Mouse (Mus musculus) cerebral cortex, adult 2 months (tissue): ENCODE results near the gene Cdon.

Source experiments
- WGBS: fragments of 180-500 bp; shearing (Covaris S2); methylation state at CpG from one replicate; pipeline ENCODE4 v1.1.7; 2018; 5-methylcytosine and 5-hydroxymethylcytosine counted together

Gene Cdon

GRCm38 (mm10) chr9:35435565-35435964 lies 14.6 kb downstream of the Cdon start:
- WGBS = 66% methylated on average over 9 of the region's 9 CpGs

GRCm38 (mm10) chr9:35438286-35439061 lies 17.5 kb downstream of the Cdon start:
- 67% methylated on average over 8 of the region's 8 CpGs for WGBS

GRCm38 (mm10) chr9:35439062-35439442 lies 18.1 kb downstream of the Cdon start:
- WGBS = 51% methylated on average over 6 of the region's 6 CpGs

- WGBS = 76% methylated on average over 5 of the region's 5 CpGs
These were observed 21.5 kb downstream of the Cdon start for GRCm38 (mm10) chr9:35442476-35442875.

GRCm38 (mm10) chr9:35443618-35444511 lies 22.9 kb downstream of the Cdon start:
- 82% methylated on average over 13 of the region's 13 CpGs for WGBS

GRCm38 (mm10) chr9:35444512-35444886 lies 23.6 kb downstream of the Cdon start:
- 75% methylated on average over 8 of the region's 8 CpGs for WGBS

GRCm38 (mm10) chr9:35446916-35447315 lies 26.0 kb downstream of the Cdon start:
- WGBS = 74% methylated on average over 4 of the region's 4 CpGs

GRCm38 (mm10) chr9:35453311-35453710 lies 32.4 kb downstream of the Cdon start:
- WGBS = 43% methylated on average over 6 of the region's 6 CpGs

GRCm38 (mm10) chr9:35459594-35459993 lies 38.7 kb downstream of the Cdon start:
- WGBS = 80% methylated on average over 8 of the region's 8 CpGs

- WGBS = 69% methylated on average over 8 of the region's 8 CpGs
These were observed 46.4 kb downstream of the Cdon start for GRCm38 (mm10) chr9:35467264-35467817.

GRCm38 (mm10) chr9:35474104-35474724 lies 53.3 kb downstream of the Cdon start:
- WGBS = 72% methylated on average over 10 of the region's 10 CpGs

- 87% methylated on average over 7 of the region's 7 CpGs for WGBS
These were observed 54.5 kb downstream of the Cdon start for GRCm38 (mm10) chr9:35475394-35475793.

GRCm38 (mm10) chr9:35479456-35479855 lies 58.5 kb downstream of the Cdon start:
- WGBS = 60% methylated on average over 6 of the region's 6 CpGs

GRCm38 (mm10) chr9:35482014-35482898 lies 61.3 kb downstream of the Cdon start:
- 57% methylated on average over 13 of the region's 13 CpGs for WGBS

GRCm38 (mm10) chr9:35483949-35484348 lies 63.0 kb downstream of the Cdon start:
- WGBS = 91% methylated on average over 3 of the region's 3 CpGs

GRCm38 (mm10) chr9:35486616-35487015 lies 65.7 kb downstream of the Cdon start:
- 88% methylated on average over 13 of the region's 13 CpGs for WGBS

GRCm38 (mm10) chr9:35488496-35488895 lies 67.6 kb downstream of the Cdon start:
- WGBS = 52% methylated on average over 4 of the region's 4 CpGs

- WGBS = 83% methylated on average over 11 of the region's 11 CpGs
These were observed 70.4 kb downstream of the Cdon start for GRCm38 (mm10) chr9:35491109-35491866.

GRCm38 (mm10) chr9:35493033-35493732 lies 72.3 kb downstream of the Cdon start:
- 75% methylated on average over 7 of the region's 7 CpGs for WGBS

GRCm38 (mm10) chr9:35493733-35494092 lies 72.8 kb downstream of the Cdon start:
- WGBS = 79% methylated on average over 4 of the region's 4 CpGs
